Mouse (Mus musculus): ENCODE data around the gene Aldh16a1.

- TF ChIP-seq EP300 (IDR thresholded peaks at IDR 0.05), result no peak
- no peak for TF ChIP-seq CTCF (IDR thresholded peaks at IDR 0.05)
Measured at GRCm38 (mm10) chr7:45093516-45093905, 60.9 kb downstream of the Aldh16a1 start.
